Mouse (Mus musculus) myocyte (in vitro differentiated cells): Measurements from ENCODE around the gene Sema6d.

ENCODE experiments used
- CEBPB ChIP-seq: IDR thresholded peaks from 2 replicates; pipeline ENCODE4 v1.6.1; 2011; ENCODE audit warnings: mild to moderate bottlenecking, moderate library complexity; ENCODE audit not compliant: poor library complexity, insufficient read depth, severe bottlenecking
- E2F4 ChIP-seq: IDR thresholded peaks from one replicate; pipeline ENCODE4 v1.6.1; 2011; ENCODE audit warnings: mild to moderate bottlenecking, control low read depth, moderate library complexity; ENCODE audit not compliant: insufficient read depth
- MAX ChIP-seq: IDR thresholded peaks from one replicate; pipeline ENCODE4 v1.6.1; 2011; ENCODE audit warnings: low read depth, mild to moderate bottlenecking, control low read depth
- MYOG ChIP-seq, 3 experiments: IDR thresholded peaks; one replicate each; pipeline ENCODE4 v1.6.1; 2011; ENCODE audit warnings: control low read depth in 2 of 3, low read depth in 2 of 3, mild to moderate bottlenecking in 2 of 3; ENCODE audit not compliant: insufficient read length in 2 of 3, control insufficient read depth in 1 of 3, insufficient read depth in 1 of 3
- POLR2A ChIP-seq: IDR thresholded peaks from one replicate; pipeline ENCODE4 v1.6.1; 2011; ENCODE audit warnings: low read depth, mild to moderate bottlenecking, control low read depth, moderate library complexity; ENCODE audit not compliant: insufficient read length
- POLR2AphosphoS2 ChIP-seq: IDR thresholded peaks from one replicate; pipeline ENCODE4 v1.6.1; 2011; ENCODE audit warnings: low read depth, control low read depth; ENCODE audit not compliant: insufficient read length
- REST ChIP-seq: IDR thresholded peaks from one replicate; pipeline ENCODE4 v1.6.1; 2011; ENCODE audit warnings: mild to moderate bottlenecking, control low read depth, moderate library complexity; ENCODE audit not compliant: insufficient read depth, insufficient read length
- SRF ChIP-seq: IDR thresholded peaks from one replicate; pipeline ENCODE4 v1.6.1; 2011; ENCODE audit warnings: low read depth; ENCODE audit not compliant: control insufficient read depth, insufficient read length
- TCF12 ChIP-seq: IDR thresholded peaks from one replicate; pipeline ENCODE4 v1.6.1; 2011; ENCODE audit warnings: mild to moderate bottlenecking, control low read depth; ENCODE audit not compliant: poor library complexity, insufficient read depth, severe bottlenecking
- TCF3 ChIP-seq: IDR thresholded peaks from one replicate; pipeline ENCODE4 v1.6.1; 2011; ENCODE audit warnings: low read depth, control low read depth; ENCODE audit not compliant: insufficient read length
- USF1 ChIP-seq: IDR thresholded peaks from one replicate; pipeline ENCODE4 v1.6.1; 2011; ENCODE audit warnings: low read depth, mild to moderate bottlenecking, control low read depth, moderate library complexity

GRCm38 (mm10) chr2:124176265-124176664, 86.5 kb downstream of the Sema6d start:
- no peak for TF ChIP-seq MAX
- TF ChIP-seq POLR2A: no peak
- no peak for TF ChIP-seq MYOG (IDR thresholded peaks at IDR 0.05; ENCODE audit: control insufficient read depth in 1 of 3, insufficient read depth in 1 of 3, insufficient read length in 2 of 3, low read depth in 2 of 3)
- no peak for TF ChIP-seq TCF3
- TF ChIP-seq E2F4: no peak
- TF ChIP-seq SRF: no peak
- no peak for TF ChIP-seq TCF12
- TF ChIP-seq USF1: no peak
- no peak for TF ChIP-seq POLR2AphosphoS2
- no peak for TF ChIP-seq CEBPB
- no peak for TF ChIP-seq REST
